Mouse (Mus musculus) kidney, adult 2 months (tissue): ENCODE measurements around the gene Als2cr12. TPM values are rescaled to one million over a fixed set of nuclear protein-coding genes. Genes with fewer than 3 reads are reported as not detected.
"Not testable (repeated sequence)": the region's sequence is repeated elsewhere in the genome, so short reads cannot be mapped to it uniquely, and the experiment has no call there.

Source experiments
- DNase-seq: peaks from one replicate; pipeline ENCODE4 v3.0.0; 2021
- H3K27ac ChIP-seq: fragments of 200-500 bp; 2 replicates; pipeline ENCODE4 v1.5.1; 2012; ENCODE audit warnings: low read depth, low read length, control low read depth, inconsistent platforms; ENCODE audit not compliant: insufficient read depth
- H3K27me3 ChIP-seq: fragments of 200-500 bp; replicated peaks from 2 replicates; pipeline ENCODE4 v1.6.1; 2012; ENCODE audit warnings: mild to moderate bottlenecking, moderate library complexity, low read length, inconsistent platforms; ENCODE audit not compliant: control insufficient read depth, insufficient read depth
- H3K36me3 ChIP-seq: fragments of 200-500 bp; 2 replicates; pipeline ENCODE4 v1.6.1; 2012; ENCODE audit warnings: mild to moderate bottlenecking, moderate library complexity, low read length, inconsistent platforms; ENCODE audit not compliant: control insufficient read depth, insufficient read depth
- H3K4me1 ChIP-seq: fragments of 200-500 bp; 2 replicates; pipeline ENCODE4 v1.6.1; 2011; ENCODE audit warnings: low read length; ENCODE audit not compliant: control insufficient read depth, insufficient read depth
- H3K4me3 ChIP-seq: fragments of 200-500 bp; 2 replicates; pipeline ENCODE4 v1.5.1; 2011; ENCODE audit warnings: mild to moderate bottlenecking, low read depth, low read length, control low read depth; ENCODE audit not compliant: insufficient read depth
- CTCF ChIP-seq: fragments of 200-500 bp; conservative IDR thresholded peaks from 2 replicates; pipeline ENCODE4 v1.5.1; 2011; ENCODE audit warnings: low read depth, mild to moderate bottlenecking, control low read depth, low read length, moderate library complexity, mixed read lengths; ENCODE audit not compliant: insufficient read depth, insufficient read length
- POLR2A ChIP-seq: fragments of 200-500 bp; IDR thresholded peaks from one replicate; pipeline ENCODE4 v1.6.1; 2011; ENCODE audit warnings: low read depth, low read length, control low read depth
- WGBS: fragments of 180-500 bp; shearing (Covaris S2); methylation state at CpG from one replicate; pipeline ENCODE4 v1.1.7; 2018; 5-methylcytosine and 5-hydroxymethylcytosine counted together
- polyA plus RNA-seq: library from polyadenylated mRNA; depleted of rRNA; stranded (reverse); fragments of >200 nt; gene quantifications from 2 replicates; pipeline ENCODE4 v1.2.3, GENCODE M21; 2012

Gene Als2cr12
- polyA plus RNA-seq, 1 experiment, result 0.80 TPM

DNA sequence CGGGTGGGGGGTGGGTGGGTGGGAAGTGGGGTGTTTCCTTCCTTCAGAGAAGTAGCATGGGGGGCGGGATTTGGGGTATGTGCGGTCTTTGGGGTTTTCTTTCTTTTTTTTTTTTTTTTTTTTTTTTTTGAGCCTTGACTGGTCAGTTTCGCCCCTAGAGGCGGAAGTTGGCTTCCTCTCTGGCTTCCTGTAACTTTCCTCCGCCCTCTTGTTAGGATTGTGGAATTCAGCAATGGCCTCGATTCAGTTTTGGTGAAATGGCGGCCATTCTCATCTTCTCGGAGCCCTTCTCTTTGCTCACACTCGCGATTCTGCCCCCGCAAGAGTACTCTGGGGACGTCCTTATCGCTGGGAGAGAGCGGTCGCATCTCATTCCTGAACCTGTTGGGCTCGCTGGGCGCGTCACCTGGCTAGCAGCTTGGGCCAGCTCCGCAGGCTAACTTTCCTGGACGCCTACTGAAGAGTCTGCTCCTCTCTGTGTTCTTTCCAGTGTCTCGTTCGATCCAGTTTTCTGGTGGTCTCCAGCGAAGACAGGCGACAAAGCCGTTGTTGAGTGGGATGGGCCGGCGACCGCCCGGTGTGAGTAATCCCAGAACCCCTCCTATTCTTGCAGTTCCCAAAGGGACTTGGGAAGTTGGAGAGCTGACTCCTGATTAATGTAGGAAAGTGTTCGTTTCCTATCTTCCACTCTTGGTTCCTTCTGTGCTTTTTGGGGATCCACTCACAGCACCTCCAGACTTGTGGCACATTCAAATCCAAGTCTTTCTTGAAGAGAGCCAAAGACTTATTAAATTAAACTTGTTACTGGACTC is 17.5 kb upstream of the Als2cr12 start:
- DNase-seq, result peak; percentile 90
- Histone ChIP-seq H3K4me3 (peak overlapping the region; percentile 94), H3K36me3 (peaks cover 15% of the 10 kb centered on the region; the same call in 1 of the 2 replicates), H3K27ac (peak overlapping the region; percentile 100), H3K27me3 (no peaks in the 10 kb centered on the region), H3K4me1 (peaks cover 15% of the 10 kb centered on the region)
- 3% methylated on average over 31 of the region's 31 CpGs for WGBS
- TF ChIP-seq CTCF (no peak), POLR2A (no peak)

DNA sequence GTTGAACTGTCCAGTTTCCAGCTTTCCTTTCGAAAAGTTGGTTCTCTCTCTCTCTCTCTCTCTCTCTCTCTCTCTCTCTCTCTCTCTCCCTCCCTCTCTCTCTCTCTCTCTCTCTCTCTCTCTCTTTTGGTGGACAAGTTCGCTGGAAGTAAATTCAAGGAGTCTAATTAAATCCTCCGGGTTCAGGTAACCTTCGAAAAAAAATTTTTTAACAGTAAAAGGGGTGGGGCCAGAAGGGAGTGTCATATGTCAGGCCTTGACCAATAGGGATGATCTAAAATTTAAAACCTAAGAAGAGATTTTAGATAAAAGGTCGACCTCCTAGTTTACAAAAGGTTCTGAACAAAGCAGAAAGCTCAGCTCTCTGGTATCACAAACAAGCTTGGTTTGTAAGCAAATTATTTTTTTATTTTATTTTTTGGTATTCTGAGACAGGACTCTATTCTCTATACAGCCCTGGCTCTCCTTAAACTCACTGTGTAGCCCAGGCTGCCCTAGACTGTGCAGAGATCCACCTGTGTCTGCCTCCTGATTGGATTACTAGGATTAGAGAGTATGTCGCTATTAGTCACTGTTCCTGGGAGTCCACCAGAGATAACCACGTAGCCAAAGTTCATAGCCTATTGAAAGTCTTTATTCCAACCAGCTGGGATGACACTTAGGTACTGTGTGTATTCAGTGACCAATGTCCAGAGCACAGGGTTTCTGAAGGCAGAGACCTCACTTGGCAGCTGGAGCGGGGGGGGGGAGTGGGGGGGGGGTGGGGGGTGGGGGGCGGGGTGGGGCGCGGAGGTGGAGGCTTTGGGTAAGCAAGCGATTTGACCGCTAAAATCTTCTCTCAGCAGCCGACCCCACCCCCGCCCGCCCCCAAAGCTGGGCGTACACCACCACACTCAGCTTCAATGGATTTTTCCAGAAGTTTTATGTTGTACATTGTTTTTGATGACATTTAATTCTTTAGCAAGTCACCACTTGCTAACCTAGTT is 16.6 kb upstream of the Als2cr12 start:
- Histone ChIP-seq H3K27ac (peak overlapping the region; percentile 99), H3K4me3 (peak overlapping the region; percentile 76), H3K36me3 (peaks cover 13% of the 10 kb centered on the region; the same call in 1 of the 2 replicates), H3K27me3 (no peaks in the 10 kb centered on the region), H3K4me1 (peaks cover 12% of the 10 kb centered on the region)
- WGBS, result under 1% methylated on average over 17 of the region's 17 CpGs
- DNase-seq, result peak; percentile 86
- TF ChIP-seq POLR2A, result no peak
- no peak for TF ChIP-seq CTCF

DNA sequence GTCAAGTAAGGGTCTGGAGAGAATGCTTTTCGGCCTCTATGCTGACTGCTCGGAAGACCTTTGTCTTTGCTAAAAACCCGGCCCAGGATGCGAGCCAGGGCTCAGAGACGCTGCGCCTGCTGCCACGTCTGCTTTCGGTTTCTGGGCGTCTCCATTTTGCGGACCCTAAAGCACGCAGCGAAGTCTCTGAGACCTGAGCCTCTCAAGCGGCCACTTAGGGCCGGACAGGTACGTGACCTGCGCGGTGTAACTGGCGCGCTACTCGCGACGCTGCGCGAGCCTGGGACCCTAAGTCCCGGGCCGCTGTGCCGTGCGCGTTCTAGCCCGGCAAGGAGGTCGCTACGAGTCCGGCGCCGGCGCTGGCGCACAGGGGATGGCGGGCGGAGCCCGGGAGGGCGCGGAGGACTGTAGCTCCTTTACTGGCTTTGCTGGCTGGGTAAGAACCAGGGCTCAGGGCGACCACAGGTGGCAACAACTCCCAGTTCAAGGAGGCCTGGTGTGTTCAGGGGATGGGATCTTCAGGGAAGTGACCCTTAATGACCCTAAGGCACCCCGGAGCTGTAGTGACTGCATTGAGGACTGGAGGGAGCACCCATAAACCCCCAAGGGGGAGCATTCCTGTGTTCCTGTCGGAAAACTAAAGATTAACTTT is 15.7 kb upstream of the Als2cr12 start, which contains the start of gene Cflar:
Gene Cflar (plus strand): TSS at position 144 of the 652 bp plus-strand sequence.
- peak; percentile 88 for DNase-seq
- H3K36me3 ChIP-seq, result peaks cover 11% of the 10 kb centered on the region; the same call in 1 of the 2 replicates
- H3K27ac ChIP-seq, result peak within 1 kb of the TSS; percentile 99
- WGBS, result under 1% methylated on average over 45 of the region's 45 CpGs
- peaks cover 8% of the 10 kb centered on the region; the same call in 1 of the 2 replicates for H3K4me1 ChIP-seq
- peak within 1 kb of the TSS; percentile 76 for H3K4me3 ChIP-seq
- H3K27me3 ChIP-seq, result no peaks in the 10 kb centered on the region
- no peak for TF ChIP-seq CTCF
- no peak for TF ChIP-seq POLR2A

DNA sequence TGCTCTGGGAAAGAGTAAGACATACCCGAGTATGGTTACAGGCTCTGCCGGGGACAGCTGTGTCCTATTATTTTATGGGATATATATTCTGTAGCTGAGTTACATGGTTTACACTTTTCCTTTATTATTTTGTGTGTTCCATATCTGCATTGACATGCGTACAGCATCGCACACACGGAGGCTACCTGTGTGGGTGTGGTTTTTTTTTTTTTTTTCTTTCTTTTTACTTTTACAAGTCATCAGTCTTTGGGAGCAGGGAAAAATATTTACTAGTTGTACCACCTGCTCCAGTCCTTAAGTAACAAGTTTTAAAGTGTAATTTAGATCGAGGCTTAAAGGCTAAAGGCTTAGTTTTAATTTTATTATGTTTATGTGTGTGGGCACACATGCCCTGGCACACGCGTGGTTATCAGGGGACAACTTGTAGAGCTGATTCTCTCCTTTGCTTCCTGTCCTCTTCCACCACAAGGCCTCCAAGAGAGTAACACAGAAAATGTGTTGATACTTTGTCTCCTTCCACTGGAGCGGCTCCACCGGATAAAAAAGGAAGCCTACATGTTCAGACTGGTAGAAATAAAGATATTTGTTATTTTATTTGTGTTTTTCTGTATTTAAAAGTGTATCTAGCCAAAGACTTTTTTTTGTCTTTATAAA is 15.0 kb upstream of the Als2cr12 start:
- 23% methylated on average over 10 of the region's 10 CpGs for WGBS
- no peak for TF ChIP-seq POLR2A
- no peak for TF ChIP-seq CTCF
- DNase-seq, result no peak
- Histone ChIP-seq H3K36me3 (peaks cover 7% of the 10 kb centered on the region; the same call in 1 of the 2 replicates), H3K4me3 (peak overlapping the region; percentile 76), H3K27me3 (no peaks in the 10 kb centered on the region), H3K4me1 (0 out of 2 replicates have a peak, but pooled peaks cover 3% of the 10 kb centered on the region), H3K27ac (peak overlapping the region; percentile 99)

DNA sequence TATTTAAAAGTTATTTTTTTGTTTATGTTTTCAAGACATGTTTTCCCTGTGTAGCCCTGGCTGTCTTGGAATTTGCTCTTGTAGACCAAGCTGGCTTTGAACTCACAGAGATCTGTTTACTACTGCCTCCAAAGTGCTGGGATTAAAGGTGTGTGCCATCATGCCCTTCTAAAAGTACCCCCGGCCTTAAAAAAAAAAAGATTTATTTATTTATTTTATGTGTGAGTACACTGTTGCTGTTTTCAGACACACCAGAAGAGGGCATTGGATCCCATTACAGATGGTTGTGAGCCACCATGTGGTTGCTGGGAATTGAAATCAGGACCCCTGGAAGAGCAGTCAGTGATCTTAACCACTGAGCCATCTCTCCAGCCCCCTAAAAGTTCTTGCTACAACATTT is 14.3 kb upstream of the Als2cr12 start:
- 97% methylated on average over 1 of the region's 1 CpGs for WGBS
- not testable (repeated sequence) for H3K27me3 ChIP-seq

DNA sequence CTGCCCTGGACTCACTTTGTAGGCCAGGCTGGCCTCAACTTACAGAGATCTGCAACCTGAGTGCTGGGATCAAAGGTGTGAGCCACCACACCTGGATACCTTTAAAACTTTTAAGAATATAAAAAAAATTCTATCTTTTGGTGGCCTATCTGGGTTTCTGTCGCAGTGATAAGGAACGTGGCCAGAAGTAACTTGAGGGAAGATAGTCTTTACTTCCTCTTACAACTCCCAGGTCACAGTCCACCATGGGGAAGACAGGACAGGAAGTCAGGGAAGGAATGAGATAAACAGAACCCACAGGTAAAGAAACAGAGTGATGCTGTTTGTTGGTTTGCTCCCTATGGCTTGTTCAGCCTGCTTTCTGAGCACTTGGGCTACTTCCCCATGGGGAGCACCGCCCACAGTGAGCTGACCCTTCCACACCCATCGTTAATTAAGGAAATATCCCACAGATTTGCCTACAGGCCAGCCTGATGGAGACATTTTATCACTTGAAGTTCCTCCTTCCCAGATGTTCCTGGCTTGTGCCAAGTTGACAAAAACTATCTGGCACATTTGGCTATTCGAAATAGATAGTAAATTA is 4.9 kb upstream of the Als2cr12 start:
- H3K27ac ChIP-seq, DNase-seq, H3K4me1 ChIP-seq, H3K27me3 ChIP-seq, H3K4me3 ChIP-seq, H3K36me3 ChIP-seq: not testable (repeated sequence)
- 80% methylated on average over 5 of the region's 5 CpGs for WGBS

More for the DNA sequence above, 14.3 kb upstream of the Als2cr12 start:
- H3K4me1 ChIP-seq, H3K27ac ChIP-seq, DNase-seq, H3K4me3 ChIP-seq, H3K36me3 ChIP-seq: not testable (repeated sequence)
